Mouse (Mus musculus): ENCODE measurements around the gene Bpifc. TPM values are rescaled to one million over a fixed set of nuclear protein-coding genes. Genes with fewer than 3 reads are reported as not detected.

The Bpifc gene
- polyA plus RNA-seq, 1 experiment = not detected

- H3ac ChIP-seq (ENCODE audit: control insufficient read depth, insufficient read length) = no peak overlapping the region
- no peak overlapping the region for H3K4me2 ChIP-seq (ENCODE audit: low read depth)
- peaks cover 27% of the 10 kb centered on the region for H3K27me3 ChIP-seq (ENCODE audit: control insufficient read depth, insufficient read depth, insufficient read length)
- H3K36me3 ChIP-seq (ENCODE audit: control insufficient read depth, insufficient read depth) = no peaks in the 10 kb centered on the region
- H3K4me3 ChIP-seq = no peak overlapping the region
- TF ChIP-seq TCF3 (IDR thresholded peaks at IDR 0.05; ENCODE audit: insufficient read length, low read depth) (no peak), MYOG (IDR thresholded peaks at IDR 0.05; ENCODE audit: control insufficient read depth in 1 of 3, insufficient read depth in 1 of 3, insufficient read length in 2 of 3, low read depth in 2 of 3) (no peak), CEBPB (IDR thresholded peaks at IDR 0.05; ENCODE audit: insufficient read depth, poor library complexity, severe bottlenecking) (no peak), POLR2A (IDR thresholded peaks at IDR 0.05; ENCODE audit: insufficient read length, low read depth) (no peak), MYOD1 (IDR thresholded peaks at IDR 0.05; ENCODE audit: control insufficient read depth in 1 of 3, insufficient read length in 2 of 3, low read depth in 2 of 3) (no peak), USF1 (IDR thresholded peaks at IDR 0.05; ENCODE audit: low read depth) (no peak), POLR2AphosphoS2 (IDR thresholded peaks at IDR 0.05; ENCODE audit: insufficient read length, low read depth) (no peak)
- no peaks in the 10 kb centered on the region for H3K79me2 ChIP-seq (ENCODE audit: control insufficient read depth, insufficient read depth)
These were observed 41.6 kb downstream of the Bpifc start for GRCm38 (mm10) chr10:85969894-85970620.

- Histone ChIP-seq H3ac (ENCODE audit: control insufficient read depth, insufficient read length) (no peak overlapping the region), H3K79me2 (ENCODE audit: control insufficient read depth, insufficient read depth) (no peaks in the 10 kb centered on the region), H3K4me2 (ENCODE audit: low read depth) (no peak overlapping the region), H3K36me3 (ENCODE audit: control insufficient read depth, insufficient read depth) (no peaks in the 10 kb centered on the region), H3K27me3 (ENCODE audit: control insufficient read depth, insufficient read depth, insufficient read length) (peaks cover 36% of the 10 kb centered on the region), H3K4me3 (no peak overlapping the region)
- TF ChIP-seq TCF3 (IDR thresholded peaks at IDR 0.05; ENCODE audit: insufficient read length, low read depth) = no peak
- TF ChIP-seq POLR2AphosphoS2 (IDR thresholded peaks at IDR 0.05; ENCODE audit: insufficient read length, low read depth) = no peak
- TF ChIP-seq MAX (IDR thresholded peaks at IDR 0.05; ENCODE audit: low read depth) = no peak
- TF ChIP-seq USF1 (IDR thresholded peaks at IDR 0.05; ENCODE audit: low read depth) = no peak
These were observed 43.0 kb downstream of the Bpifc start for GRCm38 (mm10) chr10:85968731-85969130.

- no peak overlapping the region for H3K4me2 ChIP-seq (ENCODE audit: low read depth)
- H3K27me3 ChIP-seq (ENCODE audit: control insufficient read depth, insufficient read depth, insufficient read length) = peaks cover 36% of the 10 kb centered on the region
- H3ac ChIP-seq (ENCODE audit: control insufficient read depth, insufficient read length) = no peak overlapping the region
- no peaks in the 10 kb centered on the region for H3K36me3 ChIP-seq (ENCODE audit: control insufficient read depth, insufficient read depth)
- no peaks in the 10 kb centered on the region for H3K79me2 ChIP-seq (ENCODE audit: control insufficient read depth, insufficient read depth)
- TF ChIP-seq POLR2AphosphoS2 (IDR thresholded peaks at IDR 0.05; ENCODE audit: insufficient read length, low read depth) = no peak
- TF ChIP-seq TCF3 (IDR thresholded peaks at IDR 0.05; ENCODE audit: insufficient read length, low read depth) = no peak
- TF ChIP-seq POLR2A (IDR thresholded peaks at IDR 0.05; ENCODE audit: insufficient read length, low read depth) = no peak
- TF ChIP-seq MAX (IDR thresholded peaks at IDR 0.05; ENCODE audit: low read depth) = no peak
- no peak for TF ChIP-seq SRF (IDR thresholded peaks at IDR 0.05; ENCODE audit: control insufficient read depth, insufficient read length, low read depth)
- TF ChIP-seq MYOG (IDR thresholded peaks at IDR 0.05; ENCODE audit: control insufficient read depth in 1 of 3, insufficient read depth in 1 of 3, insufficient read length in 2 of 3, low read depth in 2 of 3) = no peak
- no peak for TF ChIP-seq TCF12 (IDR thresholded peaks at IDR 0.05; ENCODE audit: insufficient read depth, poor library complexity, severe bottlenecking)
- TF ChIP-seq REST (IDR thresholded peaks at IDR 0.05; ENCODE audit: insufficient read depth, insufficient read length) = no peak
- no peak for TF ChIP-seq CEBPB (IDR thresholded peaks at IDR 0.05; ENCODE audit: insufficient read depth, poor library complexity, severe bottlenecking)
- no peak for TF ChIP-seq MYOD1 (IDR thresholded peaks at IDR 0.05; ENCODE audit: control insufficient read depth in 1 of 3, insufficient read length in 2 of 3, low read depth in 2 of 3)
- no peak for TF ChIP-seq E2F4 (IDR thresholded peaks at IDR 0.05; ENCODE audit: insufficient read depth)
- no peak for TF ChIP-seq USF1 (IDR thresholded peaks at IDR 0.05; ENCODE audit: low read depth)
- H3K4me3 ChIP-seq = no peak overlapping the region
These were observed 43.5 kb downstream of the Bpifc start for GRCm38 (mm10) chr10:85968157-85968634.

GRCm38 (mm10) chr10:85967411-85968156 is 44.1 kb downstream of the Bpifc start:
- H3K36me3 ChIP-seq (ENCODE audit: control insufficient read depth, insufficient read depth) = no peaks in the 10 kb centered on the region
- H3K4me2 ChIP-seq (ENCODE audit: low read depth) = no peak overlapping the region
- H3ac ChIP-seq (ENCODE audit: control insufficient read depth, insufficient read length) = no peak overlapping the region
- no peaks in the 10 kb centered on the region for H3K79me2 ChIP-seq (ENCODE audit: control insufficient read depth, insufficient read depth)
- H3K4me3 ChIP-seq = no peak overlapping the region
- TF ChIP-seq MAX (IDR thresholded peaks at IDR 0.05; ENCODE audit: low read depth) = no peak
- TF ChIP-seq MYOD1 (IDR thresholded peaks at IDR 0.05; ENCODE audit: control insufficient read depth in 1 of 3, insufficient read length in 2 of 3, low read depth in 2 of 3) = no peak
- TF ChIP-seq REST (IDR thresholded peaks at IDR 0.05; ENCODE audit: insufficient read depth, insufficient read length) = no peak
- TF ChIP-seq E2F4 (IDR thresholded peaks at IDR 0.05; ENCODE audit: insufficient read depth) = no peak
- no peak for TF ChIP-seq CEBPB (IDR thresholded peaks at IDR 0.05; ENCODE audit: insufficient read depth, poor library complexity, severe bottlenecking)
- TF ChIP-seq TCF3 (IDR thresholded peaks at IDR 0.05; ENCODE audit: insufficient read length, low read depth) = no peak
- no peak for TF ChIP-seq SRF (IDR thresholded peaks at IDR 0.05; ENCODE audit: control insufficient read depth, insufficient read length, low read depth)
- no peak for TF ChIP-seq TCF12 (IDR thresholded peaks at IDR 0.05; ENCODE audit: insufficient read depth, poor library complexity, severe bottlenecking)
- TF ChIP-seq USF1 (IDR thresholded peaks at IDR 0.05; ENCODE audit: low read depth) = no peak
- H3K27me3 ChIP-seq (ENCODE audit: control insufficient read depth, insufficient read depth, insufficient read length) = peaks cover 36% of the 10 kb centered on the region
